In genomic region chr2:167776251-167777168, GRCm38 (mm10) we compare ENCODE assay signal across 8 mouse cellular contexts.
DNase-seq lines count a peak whose midpoint lies in the region; ATAC-seq and TF ChIP-seq lines count a peak whose summit lies in the region.

No protein-coding gene starts in this region.

- H3K36me3 ChIP-seq in hindbrain, embryonic 10.5 days, result no peaks in the 10 kb centered on the region
- no peaks in the 10 kb centered on the region for H3K36me3 ChIP-seq in hindbrain, embryonic 16.5 days (ENCODE audit: control insufficient read depth, insufficient read depth, low read length)

- TF ChIP-seq CTCF in bone marrow, adult 2 months (IDR thresholded peaks at IDR 0.05; ENCODE audit: control insufficient read depth, insufficient read depth, low read length), result no peak

- peak overlapping the region; percentile 77 for H3K4me3 ChIP-seq in hindbrain, embryonic 10.5 days
- no peak overlapping the region for H3K4me3 ChIP-seq in hindbrain, embryonic 16.5 days (ENCODE audit: low read length)
- H3K4me3 ChIP-seq in bone marrow, adult 2 months (replicated peaks; ENCODE audit: control insufficient read depth, low read depth, low read length), result no peak overlapping the region

- H3K27me3 ChIP-seq in hindbrain, embryonic 10.5 days (ENCODE audit: insufficient read depth, poor library complexity, severe bottlenecking), result peaks cover 15% of the 10 kb centered on the region; the same call in 1 of the 2 replicates
- H3K27me3 ChIP-seq in hindbrain, embryonic 16.5 days (replicated peaks; ENCODE audit: control insufficient read depth, insufficient read depth, low read length), result no peaks in the 10 kb centered on the region

- H3K4me1 ChIP-seq in hindbrain, embryonic 10.5 days (replicated peaks), result peaks cover 51% of the 10 kb centered on the region
- peaks cover 15% of the 10 kb centered on the region for H3K4me1 ChIP-seq in hindbrain, embryonic 16.5 days (ENCODE audit: control insufficient read depth, insufficient read depth, low read depth, low read length)
- peaks cover 11% of the 10 kb centered on the region; the same call in 1 of the 2 replicates for H3K4me1 ChIP-seq in bone marrow, adult 2 months (ENCODE audit: control insufficient read depth, insufficient read depth, low read length)

- WGBS in hindbrain, embryonic 10.5 days, result 75% methylated on average over 24 of the region's 24 CpGs
- 80% methylated on average over 24 of the region's 24 CpGs for WGBS in hindbrain, embryonic 16.5 days
- WGBS in bone marrow, adult 2 months, result 64% methylated on average over 24 of the region's 24 CpGs

- peak overlapping the region; percentile 95; the same call in 1 of the 2 replicates for H3K27ac ChIP-seq in hindbrain, embryonic 10.5 days
- H3K27ac ChIP-seq in hindbrain, embryonic 16.5 days (ENCODE audit: low read depth, low read length), result no peak overlapping the region
- H3K27ac ChIP-seq in bone marrow, adult 2 months (ENCODE audit: control insufficient read depth, insufficient read depth, low read depth, low read length, poor library complexity), result peak overlapping the region; percentile 95

- no peak overlapping the region for H3K9ac ChIP-seq in hindbrain, embryonic 16.5 days (ENCODE audit: low read depth, low read length)

- DNase-seq in hindbrain, embryonic 10.5 days (ENCODE audit: low spot score), result no peak
- DNase-seq in induced T-regulatory cell, adult 2 months (ENCODE audit: low read depth), result peak; percentile 62
- DNase-seq in left cerebral cortex, postnatal 36 days (ENCODE audit: low spot score in 2 of 2), result no peak
- no peak for DNase-seq in c-Kit-positive CD71-positive TER-119-positive erythroid progenitor cells, embryonic 14.5 days (ENCODE audit: low spot score)
- no peak for DNase-seq in left cerebral cortex, postnatal 4 days

- no peak for ATAC-seq in hindbrain, embryonic 16.5 days
- ATAC-seq in monocyte, adult 5-6 weeks (replicated peaks; ENCODE audit: insufficient number of reproducible peaks, low FRiP score, low TSS enrichment, poor library complexity, severe bottlenecking), result peak; percentile 2; the same call in 1 of the 2 replicates

- H3K9me3 ChIP-seq in hindbrain, embryonic 10.5 days, result no peaks in the 10 kb centered on the region
- H3K9me3 ChIP-seq in hindbrain, embryonic 16.5 days (ENCODE audit: control insufficient read depth, low read length), result no peaks in the 10 kb centered on the region

- H3K4me2 ChIP-seq in hindbrain, embryonic 16.5 days (ENCODE audit: low read length), result no peak overlapping the region

- intact Hi-C loops in left cerebral cortex, postnatal 36 days (cut with DNase I), result no loop called here
- intact Hi-C loops in left cerebral cortex, postnatal 4 days (cut with DNase I), result no loop called here

- TF ChIP-seq POLR2A in bone marrow, adult 2 months (IDR thresholded peaks at IDR 0.05; ENCODE audit: borderline replicate concordance, control insufficient read depth, low read depth, low read length), result no peak
